Mouse (Mus musculus) midbrain, embryonic 12.5 days (tissue): ENCODE results near the gene Ankrd66. TPM values are rescaled to one million over a fixed set of nuclear protein-coding genes. Genes with fewer than 3 reads are reported as not detected.
"Not testable (repeated sequence)": the region's sequence is repeated elsewhere in the genome, so short reads cannot be mapped to it uniquely, and the experiment has no call there.

Source experiments
- ATAC-seq: fragments of 200-750 bp; cut with Nextera tagmentation; 2 replicates; pipeline ENCODE4 v1.8.0; 2017; ENCODE audit warnings: low read depth, moderate TSS enrichment, moderate library complexity; ENCODE audit not compliant: low FRiP score
- H3K27ac ChIP-seq: fragments of 300-500 bp; sonication (generic); replicated peaks from 2 replicates; pipeline ENCODE4 v1.5.1; 2016; ENCODE audit warnings: mild to moderate bottlenecking
- H3K27me3 ChIP-seq: fragments of 300-500 bp; sonication (generic); 2 replicates; pipeline ENCODE4 v1.6.1; 2016; ENCODE audit warnings: mild to moderate bottlenecking
- H3K36me3 ChIP-seq: fragments of 300-500 bp; sonication (generic); 2 replicates; pipeline ENCODE4 v1.6.1; 2016
- H3K4me1 ChIP-seq: fragments of 300-500 bp; sonication (generic); 2 replicates; pipeline ENCODE4 v1.6.1; 2016
- H3K4me2 ChIP-seq: fragments of 300-500 bp; sonication (generic); replicated peaks from 2 replicates; pipeline ENCODE4 v1.6.1; 2016; ENCODE audit warnings: mild to moderate bottlenecking, moderate library complexity
- H3K4me3 ChIP-seq: fragments of 300-500 bp; sonication (generic); 2 replicates; pipeline ENCODE4 v1.5.1; 2016; ENCODE audit warnings: mild to moderate bottlenecking
- H3K9ac ChIP-seq: fragments of 300-500 bp; sonication (generic); replicated peaks from 2 replicates; pipeline ENCODE4 v1.6.1; 2016; ENCODE audit warnings: mild to moderate bottlenecking, moderate library complexity
- H3K9me3 ChIP-seq: fragments of 300-500 bp; sonication (generic); 2 replicates; pipeline ENCODE4 v1.6.1; 2016; ENCODE audit warnings: mild to moderate bottlenecking
- WGBS: fragments of 180-500 bp; shearing (Covaris S2); methylation state at CpG from one replicate; pipeline ENCODE4 v1.1.7; 2016; 5-methylcytosine and 5-hydroxymethylcytosine counted together
- polyA plus RNA-seq: library from polyadenylated mRNA; unstranded; fragments of >200 nt; fragmentation: Nextera tagmentation; extraction: Ambion mirVana; gene quantifications from 2 replicates; pipeline ENCODE4 v1.2.1, GENCODE M21; 2016

Gene Ankrd66
- polyA plus RNA-seq, 1 experiment from 2014 or later = not detected

DNA sequence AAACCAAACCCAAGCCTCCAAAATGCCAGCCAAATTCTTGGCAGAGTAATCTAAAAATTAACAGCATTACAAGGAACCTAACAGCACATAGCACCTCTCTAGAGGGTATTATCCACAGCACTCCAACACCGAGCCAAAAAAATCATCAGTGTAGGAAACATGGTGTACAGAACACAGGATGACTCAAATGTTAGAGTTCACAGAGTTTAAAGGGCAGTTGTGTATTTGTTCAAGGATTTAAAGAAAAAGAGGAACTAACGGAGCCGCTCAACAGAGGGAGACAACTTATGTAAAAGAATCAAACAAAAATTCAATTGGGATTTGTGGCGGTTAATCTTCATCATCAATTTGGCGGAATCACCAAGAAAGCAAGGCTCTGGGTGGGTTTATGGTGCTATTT lies 47.9 kb downstream of the Ankrd66 start:
- WGBS = 78% methylated on average over 5 of the region's 5 CpGs

DNA sequence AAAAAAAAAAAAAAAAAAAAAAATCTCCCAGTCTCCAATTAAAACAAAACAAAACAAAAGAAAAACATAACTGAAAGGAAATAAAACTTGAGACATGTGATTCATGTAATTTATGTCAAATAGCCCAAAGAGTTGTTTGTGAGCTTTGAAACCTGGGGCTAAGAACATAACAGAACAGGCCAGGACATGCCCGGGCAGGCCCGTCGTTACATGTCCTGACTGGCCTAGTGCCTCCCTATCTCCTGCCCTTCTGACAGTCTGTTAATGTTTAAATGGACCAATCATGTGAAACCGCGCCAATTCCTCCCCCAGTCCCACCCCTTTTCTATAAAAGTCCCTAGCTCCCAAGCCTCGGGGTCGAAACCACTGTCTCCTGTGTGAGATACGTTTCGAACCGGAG lies 53.1 kb downstream of the Ankrd66 start:
- ATAC-seq, H3K9me3 ChIP-seq, H3K4me2 ChIP-seq, H3K4me3 ChIP-seq, H3K27me3 ChIP-seq, H3K4me1 ChIP-seq, H3K36me3 ChIP-seq, H3K9ac ChIP-seq, H3K27ac ChIP-seq: not testable (repeated sequence)
- 92% methylated on average over 8 of the region's 10 CpGs for WGBS

More for the DNA sequence above, 47.9 kb downstream of the Ankrd66 start:
- H3K4me2 ChIP-seq = no peak overlapping the region
- H3K36me3 ChIP-seq = no peaks in the 10 kb centered on the region
- H3K9me3 ChIP-seq = no peaks in the 10 kb centered on the region
- no peak overlapping the region for H3K27ac ChIP-seq
- no peak for ATAC-seq
- H3K4me3 ChIP-seq = no peak overlapping the region
- H3K4me1 ChIP-seq = no peaks in the 10 kb centered on the region
- H3K27me3 ChIP-seq = no peaks in the 10 kb centered on the region
- H3K9ac ChIP-seq = no peak overlapping the region

DNA sequence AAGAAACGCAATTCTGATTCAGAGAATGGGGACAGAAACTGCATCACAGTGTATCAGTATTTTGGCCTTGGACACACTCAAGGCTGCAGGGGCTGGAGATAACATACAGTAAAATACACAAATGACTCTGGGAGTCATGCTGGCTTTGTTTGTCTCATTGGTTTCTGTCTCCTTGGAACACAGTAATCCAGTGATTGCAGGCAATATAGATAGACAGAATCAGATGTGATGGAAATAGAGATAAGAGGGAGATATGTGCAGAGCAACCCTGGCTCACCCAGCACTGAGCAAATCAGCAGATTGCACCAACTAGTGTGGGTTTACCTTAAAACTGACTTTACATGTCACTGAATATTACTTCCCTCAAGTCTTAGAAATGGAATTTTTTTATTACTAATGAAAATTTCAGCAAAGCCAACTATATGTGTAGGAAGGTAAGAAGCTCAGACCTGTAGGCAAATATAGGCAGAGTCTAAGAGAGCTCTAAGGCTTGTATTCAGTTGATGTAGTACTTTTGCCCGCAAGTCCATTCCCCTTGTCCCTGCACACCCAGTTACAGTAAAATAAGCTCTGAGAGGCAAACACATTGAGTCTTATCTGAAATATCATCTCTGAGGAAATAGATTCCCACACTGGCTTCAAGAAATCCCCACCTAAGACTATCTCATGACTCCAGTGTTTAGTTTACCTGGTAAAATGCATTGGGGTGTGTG lies 54.8 kb downstream of the Ankrd66 start:
- Histone ChIP-seq H3K4me1 (no peaks in the 10 kb centered on the region), H3K9ac (no peak overlapping the region), H3K4me3 (no peak overlapping the region), H3K9me3 (no peaks in the 10 kb centered on the region), H3K27ac (no peak overlapping the region), H3K27me3 (no peaks in the 10 kb centered on the region), H3K4me2 (no peak overlapping the region), H3K36me3 (no peaks in the 10 kb centered on the region)
- ATAC-seq = no peak
- 93% methylated on average over 2 of the region's 2 CpGs for WGBS

DNA sequence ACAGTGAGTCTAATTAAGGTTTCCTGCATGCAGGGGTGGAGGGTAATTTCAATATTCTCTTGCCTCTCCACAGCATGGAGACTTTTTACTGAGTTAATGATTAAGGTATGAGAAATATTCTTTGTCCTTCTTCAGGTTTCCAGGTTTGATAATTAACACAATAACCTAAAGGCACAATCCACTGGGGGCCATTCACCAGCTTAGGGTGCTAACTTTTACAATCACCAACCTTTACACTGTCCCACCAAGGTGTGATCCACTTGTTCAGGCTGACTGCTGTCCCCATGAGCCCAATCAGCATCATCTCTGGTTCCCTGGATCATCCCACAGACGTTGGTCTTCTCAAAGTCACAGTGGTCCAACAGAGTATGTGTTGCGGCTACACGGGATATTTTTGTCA lies 57.5 kb downstream of the Ankrd66 start:
- Histone ChIP-seq H3K4me3 (no peak overlapping the region), H3K27ac (no peak overlapping the region), H3K9me3 (no peaks in the 10 kb centered on the region), H3K27me3 (no peaks in the 10 kb centered on the region), H3K4me2 (no peak overlapping the region), H3K4me1 (no peaks in the 10 kb centered on the region), H3K9ac (no peak overlapping the region), H3K36me3 (no peaks in the 10 kb centered on the region)
- 89% methylated on average over 3 of the region's 3 CpGs for WGBS
- no peak for ATAC-seq

Other genes starting within 250 kb of the Ankrd66 start
- gene Adgrf5, start 183.2 kb downstream of the Ankrd66 start, polyA plus RNA-seq = 9.7 and 10.6 TPM in 2 replicates
- not detected in 2 replicates for gene Mep1a, start 40.8 kb downstream of the Ankrd66 start, polyA plus RNA-seq
- 4.9 and 7.3 TPM in 2 replicates for gene Pla2g7, start 24.5 kb upstream of the Ankrd66 start, polyA plus RNA-seq
- 0.26 TPM in 1 of 2 replicates, not detected in the other for gene Tdrd6, start 86.7 kb upstream of the Ankrd66 start, polyA plus RNA-seq
- gene Slc25a27, start 123.6 kb upstream of the Ankrd66 start, polyA plus RNA-seq = 92.4 and 93.9 TPM in 2 replicates
- gene Cyp39a1, start 123.8 kb upstream of the Ankrd66 start, polyA plus RNA-seq = 31.4 and 34.3 TPM in 2 replicates